Mouse (Mus musculus) bone marrow, adult 2 months (tissue): ENCODE results near the gene Rrp9.

ENCODE experiments used
- CTCF ChIP-seq: fragments of 200-500 bp; IDR thresholded peaks from 2 replicates; pipeline ENCODE4 v1.5.1; 2011; ENCODE audit warnings: low read length, control low read depth; ENCODE audit not compliant: control insufficient read depth, insufficient read depth
- POLR2A ChIP-seq: fragments of 200-500 bp; IDR thresholded peaks from 2 replicates; pipeline ENCODE4 v1.6.1; 2011; ENCODE audit warnings: low read depth, mild to moderate bottlenecking, control low read depth, low read length, borderline replicate concordance; ENCODE audit not compliant: control insufficient read depth

- TF ChIP-seq CTCF (no peak), POLR2A (no peak)
These were observed 30.9 kb upstream of the Rrp9 start for GRCm38 (mm10) chr9:106444836-106445235.
